Mouse (Mus musculus) 3T3-L1 (cell line): ENCODE data around the gene Vgll4.

Experiments
- DNase-seq: peaks from one replicate; pipeline ENCODE4 v3.0.0-alpha.2; 2015; ENCODE audit warnings: low read depth, low spot score

Gene Vgll4

DNA sequence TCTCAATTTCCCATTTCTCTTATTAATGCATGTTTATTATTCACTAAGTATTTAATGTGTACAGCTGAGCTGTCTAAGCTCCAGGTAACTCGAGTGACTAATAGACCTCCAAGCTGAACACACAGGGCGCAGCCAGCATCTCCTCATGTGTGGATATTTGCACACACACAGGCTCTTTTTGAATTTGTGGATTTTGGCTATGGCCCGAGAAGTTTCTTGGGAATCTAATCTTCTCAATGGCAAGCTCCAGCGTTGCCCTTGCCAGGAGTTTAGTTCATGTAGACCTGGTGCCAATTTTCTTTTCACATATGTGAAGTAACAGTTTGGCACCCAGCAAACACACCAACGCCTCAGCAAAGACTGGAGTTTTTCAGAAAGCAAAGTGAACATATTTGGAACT, 157.5 kb downstream of the Vgll4 start:
- no peak for DNase-seq
